Mouse (Mus musculus) CH12.LX (cell line): ENCODE measurements around the gene Vim. TPM values are rescaled to one million over a fixed set of nuclear protein-coding genes. Genes with fewer than 3 reads are reported as not detected.

Source experiments
- DNase-seq: peaks from one replicate; pipeline ENCODE4 v3.0.0-alpha.2; 2013; ENCODE audit errors: extremely low read depth
- H3K27ac ChIP-seq: 2 replicates; pipeline ENCODE4 v1.5.1; 2012; ENCODE audit warnings: low read depth, mild to moderate bottlenecking, control low read depth, moderate library complexity; ENCODE audit not compliant: insufficient read depth
- H3K27me3 ChIP-seq: replicated peaks from 2 replicates; pipeline ENCODE3; 2012; ENCODE audit warnings: inconsistent platforms
- H3K36me3 ChIP-seq, 2 experiments: replicated peaks in 1 of 2; 2 replicates each; pipeline versions ENCODE3 to v1.6.1; 2012; ENCODE audit warnings: inconsistent platforms in 1 of 2, low read length in 1 of 2, mild to moderate bottlenecking in 1 of 2, mixed read lengths in 1 of 2, moderate library complexity in 1 of 2; ENCODE audit not compliant: control insufficient read depth in 1 of 2, insufficient read depth in 1 of 2
- H3K4me1 ChIP-seq, 2 experiments: 2 replicates each; pipeline ENCODE4 v1.6.1; 2012; ENCODE audit warnings: inconsistent platforms in 1 of 2, moderate library complexity in 1 of 2; ENCODE audit not compliant: insufficient read depth in 2 of 2, control insufficient read depth in 1 of 2
- H3K4me2 ChIP-seq: 2 replicates; pipeline ENCODE4 v1.6.1; 2012; ENCODE audit warnings: low read depth, mild to moderate bottlenecking, control low read depth; ENCODE audit not compliant: poor library complexity, insufficient read depth, severe bottlenecking
- H3K4me3 ChIP-seq, 3 experiments: fragments of 150-350 bp in 1 of 3; sonication (generic) in 1 of 3; replicated peaks in 1 of 3; 2 replicates each; pipeline versions ENCODE3 to v1.5.1; 2011 to 2012; ENCODE audit warnings: low read depth in 2 of 3, low read length in 2 of 3, mild to moderate bottlenecking in 2 of 3, moderate library complexity in 2 of 3, control low read depth in 1 of 3, improper control_type of control experiment in 1 of 3, inconsistent platforms in 1 of 3, mixed read lengths in 1 of 3; ENCODE audit not compliant: poor library complexity in 1 of 3
- H3K79me2 ChIP-seq: replicated peaks from 2 replicates; pipeline ENCODE4 v1.6.1; 2012; ENCODE audit warnings: mild to moderate bottlenecking, moderate library complexity; ENCODE audit not compliant: control insufficient read depth, poor library complexity, insufficient read depth, severe bottlenecking; ENCODE audit errors: extremely low read depth
- H3K9ac ChIP-seq: 2 replicates; pipeline ENCODE4 v1.6.1; 2012; ENCODE audit warnings: low read depth, mild to moderate bottlenecking, control low read depth, moderate library complexity; ENCODE audit not compliant: insufficient read depth
- H3K9me3 ChIP-seq: replicated peaks from 2 replicates; pipeline ENCODE3; 2012; ENCODE audit warnings: low read length, inconsistent platforms, mixed read lengths
- BHLHE40 ChIP-seq: IDR thresholded peaks from 2 replicates; pipeline ENCODE4 v1.6.1; 2011; ENCODE audit warnings: mild to moderate bottlenecking, low read depth, low read length, improper control_type of control experiment
- CHD1 ChIP-seq: IDR thresholded peaks from 2 replicates; pipeline ENCODE4 v1.6.1; 2012; ENCODE audit warnings: low read depth, low read length, improper control_type of control experiment, inconsistent platforms
- CHD2 ChIP-seq: IDR thresholded peaks from 2 replicates; pipeline ENCODE4 v1.6.1; 2011; ENCODE audit warnings: low read length, improper control_type of control experiment
- CTCF ChIP-seq, 2 experiments: IDR thresholded peaks in 1 of 2; conservative IDR thresholded peaks in 1 of 2; 2 replicates each; pipeline ENCODE4 v1.5.1; 2011 to 2012; ENCODE audit warnings: low read depth in 2 of 2, low read length in 2 of 2, improper control_type of control experiment in 1 of 2, inconsistent platforms in 1 of 2, mild to moderate bottlenecking in 1 of 2, moderate library complexity in 1 of 2
- E2F4 ChIP-seq: IDR thresholded peaks from 2 replicates; pipeline ENCODE4 v1.6.1; 2011; ENCODE audit warnings: low read depth, low read length, improper control_type of control experiment; ENCODE audit not compliant: insufficient replicate concordance
- ELF1 ChIP-seq: IDR thresholded peaks from 2 replicates; pipeline ENCODE4 v1.6.1; 2014; ENCODE audit warnings: low read depth, mild to moderate bottlenecking, inconsistent platforms, low read length, improper control_type of control experiment
- EP300 ChIP-seq: IDR thresholded peaks from 2 replicates; pipeline ENCODE4 v1.6.1; 2011; ENCODE audit warnings: low read length, improper control_type of control experiment
- ETS1 ChIP-seq: conservative IDR thresholded peaks from 2 replicates; pipeline ENCODE4 v1.6.1; 2012; ENCODE audit warnings: low read depth, mild to moderate bottlenecking, inconsistent platforms, low read length, improper control_type of control experiment, moderate library complexity
- GABPA ChIP-seq: IDR thresholded peaks from 2 replicates; pipeline ENCODE4 v1.6.1; 2012; ENCODE audit warnings: low read depth, low read length, improper control_type of control experiment, inconsistent platforms; ENCODE audit not compliant: insufficient replicate concordance
- HCFC1 ChIP-seq: IDR thresholded peaks from 2 replicates; pipeline ENCODE4 v1.6.1; 2012; ENCODE audit warnings: low read depth, mild to moderate bottlenecking, inconsistent platforms, low read length, improper control_type of control experiment
- IRF4 ChIP-seq: IDR thresholded peaks from 2 replicates; pipeline ENCODE4 v1.6.1; 2014; ENCODE audit warnings: low read depth, mild to moderate bottlenecking, inconsistent platforms, low read length, improper control_type of control experiment
- JUN ChIP-seq: IDR thresholded peaks from 2 replicates; pipeline ENCODE4 v1.6.1; 2011; ENCODE audit warnings: low read depth, mild to moderate bottlenecking, low read length, improper control_type of control experiment, moderate library complexity; ENCODE audit not compliant: insufficient read depth
- JUND ChIP-seq: conservative IDR thresholded peaks from 2 replicates; pipeline ENCODE4 v1.6.1; 2011; ENCODE audit warnings: low read depth, low read length, improper control_type of control experiment
- KAT2A ChIP-seq: IDR thresholded peaks from 2 replicates; pipeline ENCODE4 v1.6.1; 2012; ENCODE audit warnings: low read length, improper control_type of control experiment, inconsistent platforms; ENCODE audit not compliant: insufficient replicate concordance
- MAFK ChIP-seq: IDR thresholded peaks from 2 replicates; pipeline ENCODE4 v1.6.1; 2011; ENCODE audit warnings: low read length, improper control_type of control experiment; ENCODE audit not compliant: insufficient replicate concordance
- MAX ChIP-seq: IDR thresholded peaks from 2 replicates; pipeline ENCODE4 v1.6.1; 2011; ENCODE audit warnings: low read length, improper control_type of control experiment
- MAZ ChIP-seq: IDR thresholded peaks from 2 replicates; pipeline ENCODE4 v1.6.1; 2012; ENCODE audit warnings: low read depth, mild to moderate bottlenecking, inconsistent platforms, low read length, improper control_type of control experiment, moderate library complexity
- MEF2A ChIP-seq: IDR thresholded peaks from 2 replicates; pipeline ENCODE4 v1.6.1; 2014; ENCODE audit warnings: low read depth, mild to moderate bottlenecking, inconsistent platforms, low read length, improper control_type of control experiment, borderline replicate concordance
- MXI1 ChIP-seq: IDR thresholded peaks from 2 replicates; pipeline ENCODE4 v1.6.1; 2011; ENCODE audit warnings: mild to moderate bottlenecking, low read depth, low read length, improper control_type of control experiment
- MYC ChIP-seq: IDR thresholded peaks from 2 replicates; pipeline ENCODE4 v1.6.1; 2011; ENCODE audit warnings: low read depth, mild to moderate bottlenecking, improper control_type of control experiment, low read length
- NELFE ChIP-seq: IDR thresholded peaks from 2 replicates; pipeline ENCODE4 v1.6.1; 2011; ENCODE audit warnings: low read depth, low read length, improper control_type of control experiment
- NRF1 ChIP-seq: IDR thresholded peaks from 2 replicates; pipeline ENCODE4 v1.6.1; 2014; ENCODE audit warnings: low read depth, mild to moderate bottlenecking, inconsistent platforms, low read length, improper control_type of control experiment, moderate library complexity
- PAX5 ChIP-seq: IDR thresholded peaks from 2 replicates; pipeline ENCODE4 v1.6.1; 2012; ENCODE audit warnings: low read length, inconsistent platforms, mixed read lengths
- POLR2A ChIP-seq: IDR thresholded peaks from 2 replicates; pipeline ENCODE4 v1.6.1; 2011; ENCODE audit warnings: low read depth, mild to moderate bottlenecking, improper control_type of control experiment, low read length
- POLR2AphosphoS2 ChIP-seq: IDR thresholded peaks from 2 replicates; pipeline ENCODE4 v1.6.1; 2011; ENCODE audit warnings: low read depth, low read length, improper control_type of control experiment
- RAD21 ChIP-seq: IDR thresholded peaks from 2 replicates; pipeline ENCODE4 v1.6.1; 2011; ENCODE audit warnings: low read depth, mild to moderate bottlenecking, low read length, improper control_type of control experiment, moderate library complexity
- RCOR1 ChIP-seq: conservative IDR thresholded peaks from 2 replicates; pipeline ENCODE4 v1.6.1; 2012; ENCODE audit warnings: low read depth, mild to moderate bottlenecking, inconsistent platforms, low read length, improper control_type of control experiment
- SIN3A ChIP-seq: IDR thresholded peaks from 2 replicates; pipeline ENCODE4 v1.6.1; 2012; ENCODE audit warnings: low read length, improper control_type of control experiment, inconsistent platforms
- SMC3 ChIP-seq: IDR thresholded peaks from 2 replicates; pipeline ENCODE4 v1.6.1; 2011; ENCODE audit warnings: low read depth, low read length, improper control_type of control experiment
- TBP ChIP-seq: conservative IDR thresholded peaks from 2 replicates; pipeline ENCODE4 v1.6.1; 2011; ENCODE audit warnings: low read depth, low read length, improper control_type of control experiment
- TCF12 ChIP-seq: IDR thresholded peaks from 2 replicates; pipeline ENCODE4 v1.6.1; 2014; ENCODE audit warnings: low read depth, mild to moderate bottlenecking, inconsistent platforms, low read length, improper control_type of control experiment
- UBTF ChIP-seq: IDR thresholded peaks from 2 replicates; pipeline ENCODE4 v1.6.1; 2012; ENCODE audit warnings: low read depth, mild to moderate bottlenecking, inconsistent platforms, low read length, improper control_type of control experiment, moderate library complexity
- USF1 ChIP-seq: IDR thresholded peaks from 2 replicates; pipeline ENCODE4 v1.6.1; 2014; ENCODE audit warnings: low read depth, mild to moderate bottlenecking, inconsistent platforms, low read length, improper control_type of control experiment
- USF2 ChIP-seq: conservative IDR thresholded peaks from 2 replicates; pipeline ENCODE4 v1.6.1; 2011; ENCODE audit warnings: low read depth, low read length, improper control_type of control experiment
- ZC3H11A ChIP-seq: IDR thresholded peaks from 2 replicates; pipeline ENCODE4 v1.6.1; 2012; ENCODE audit warnings: low read depth, mild to moderate bottlenecking, inconsistent platforms, low read length, improper control_type of control experiment
- ZKSCAN1 ChIP-seq: IDR thresholded peaks from 2 replicates; pipeline ENCODE4 v1.6.1; 2012; ENCODE audit warnings: low read depth, inconsistent platforms, low read length, improper control_type of control experiment, borderline replicate concordance
- ZMIZ1 ChIP-seq: IDR thresholded peaks from 2 replicates; pipeline ENCODE4 v1.6.1; 2012; ENCODE audit warnings: low read depth, mild to moderate bottlenecking, inconsistent platforms, low read length, improper control_type of control experiment
- ZNF384 ChIP-seq: IDR thresholded peaks from 2 replicates; pipeline ENCODE4 v1.6.1; 2012; ENCODE audit warnings: low read depth, low read length, improper control_type of control experiment, inconsistent platforms
- dilution Hi-C: fragments of 300-500 bp; cut with MboI; formaldehyde crosslinking; loops from 2 replicates; pipeline ENCODE4 v1.14.3; 2020; ENCODE audit warnings: low sequenced_read_pairs; ENCODE audit not compliant: extremely low pct_unique_long_range_greater_than_20kb, extremely low pct_ligation_motif_present
- in situ Hi-C: fragments of 300-500 bp; cut with MboI; formaldehyde crosslinking; loops from 3 replicates; pipeline ENCODE4 v1.14.3; 2019; ENCODE audit warnings: low sequenced_read_pairs, low pct_ligation_motif_present, low pct_unique_long_range_greater_than_20kb, mixed read lengths
- polyA plus RNA-seq: library from polyadenylated mRNA; unstranded; fragments of >175 nt; gene quantifications from 2 replicates; pipeline ENCODE4 v1.2.1, GENCODE M21; 2012; ENCODE audit warnings: low read depth; ENCODE audit not compliant: insufficient read length
- total RNA-seq, 2 experiments: library from RNA; depleted of rRNA; stranded (reverse); fragments of 300-350 nt in 1 of 2; fragments of >200 nt in 1 of 2; gene quantifications; 2 replicates each; pipeline ENCODE4 v1.2.3; 2012 to 2014

Gene Vim
- total and polyA plus RNA-seq, 3 experiments: 153 to 164 (median 157) TPM

DNA sequence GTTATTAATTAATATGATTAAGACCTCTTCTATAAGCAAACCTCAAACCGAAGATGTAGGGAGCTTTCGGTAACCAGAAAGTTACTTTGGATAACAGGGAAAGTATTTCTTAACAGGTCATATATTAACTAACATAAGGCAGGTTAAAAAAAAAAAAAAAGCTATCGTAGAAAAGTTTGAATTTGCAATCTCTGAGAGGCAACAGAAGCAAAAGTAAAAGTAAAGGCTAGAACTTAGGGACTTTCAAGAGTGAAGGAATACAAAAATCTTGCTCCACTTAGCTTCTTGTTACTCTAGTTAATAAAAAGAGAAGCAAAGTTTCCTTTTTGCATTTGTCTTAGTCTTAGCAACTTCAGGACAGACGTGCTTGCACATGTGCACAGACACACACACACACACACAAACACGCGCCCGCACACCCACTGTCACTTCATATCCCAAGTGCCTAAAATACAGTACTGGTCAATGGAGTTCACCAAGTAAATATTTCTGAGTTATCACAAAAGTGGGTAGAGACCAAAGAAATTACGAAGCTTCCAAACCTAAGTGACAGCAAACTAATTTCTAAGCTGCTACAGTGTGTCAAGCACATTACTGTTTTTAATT, 30.1 kb upstream of the Vim start:
- H3K36me3 ChIP-seq: no peaks in the 10 kb centered on the region
- H3K9ac ChIP-seq: peak overlapping the region; percentile 88
- peaks cover 0 to 3% of the 10 kb centered on the region in 2 experiments; a peak in 2 of 4 replicates for H3K4me1 ChIP-seq
- H3K79me2 ChIP-seq: peaks cover 4% of the 10 kb centered on the region
- in situ Hi-C loops: no loop called here
- peak overlapping the region; percentile 63 to 88 (median 74) for H3K4me3 ChIP-seq
- H3K27me3 ChIP-seq: no peaks in the 10 kb centered on the region
- no peak for TF ChIP-seq JUND
- TF ChIP-seq CHD1: no peak
- no peak for TF ChIP-seq RCOR1
- no peak for TF ChIP-seq KAT2A
- TF ChIP-seq TCF12: no peak
- no peak for TF ChIP-seq ETS1
- TF ChIP-seq POLR2A: no peak
- TF ChIP-seq ZNF384: peak; percentile 71
- TF ChIP-seq USF1: no peak
- no peak for TF ChIP-seq E2F4
- TF ChIP-seq NELFE: no peak
- no peak for TF ChIP-seq ELF1
- TF ChIP-seq MAFK: no peak
- no peak for TF ChIP-seq GABPA
- no peak for TF ChIP-seq CHD2
- TF ChIP-seq MYC: 0 out of 2 replicates have a peak, but pooled peaks have one; percentile 20
- TF ChIP-seq ZKSCAN1: no peak
- no peak for TF ChIP-seq MAZ
- 0 out of 2 replicates have a peak, but pooled peaks have one; percentile 58 for TF ChIP-seq SIN3A
- no peak for TF ChIP-seq ZMIZ1
- TF ChIP-seq SMC3: no peak
- 0 out of 2 replicates have a peak, but pooled peaks have one; percentile 2 for TF ChIP-seq TBP
- no peak for TF ChIP-seq JUN
- TF ChIP-seq EP300: no peak
- TF ChIP-seq IRF4: no peak
- TF ChIP-seq UBTF: no peak
- no peak for TF ChIP-seq CTCF (conservative IDR thresholded peaks at IDR 0.05 in 1 of 2, IDR thresholded peaks at IDR 0.05 in 1 of 2; ENCODE audit: low read depth in 2 of 2, low read length in 2 of 2)
- TF ChIP-seq RAD21: no peak
- no peak for TF ChIP-seq MAX
- no peak for TF ChIP-seq NRF1
- peak; percentile 21; the same call in 1 of the 2 replicates for TF ChIP-seq MXI1
- TF ChIP-seq ZC3H11A: no peak
- TF ChIP-seq MEF2A: no peak
- TF ChIP-seq HCFC1: no peak
- TF ChIP-seq USF2: no peak
- TF ChIP-seq BHLHE40: no peak; the same call in 1 of the 2 replicates
- no peak for TF ChIP-seq POLR2AphosphoS2
- TF ChIP-seq PAX5: no peak
- no peak for DNase-seq
- peak overlapping the region; percentile 46; the same call in 1 of the 2 replicates for H3K27ac ChIP-seq
- dilution Hi-C loops: no loop called here
- H3K4me2 ChIP-seq: peak overlapping the region; percentile 77
- no peaks in the 10 kb centered on the region for H3K9me3 ChIP-seq
